Mouse (Mus musculus) mouse embryonic stem cell (cell line): ENCODE data around the gene Trak1.

Source experiments
- in situ Hi-C, 2 experiments: fragments of 300-500 bp; cut with MboI; formaldehyde crosslinking; loops; 1 replicate in 1 of 2; 3 replicates in 1 of 2; pipeline ENCODE4 v1.14.3; 2019 to 2020; ENCODE audit warnings: low sequenced_read_pairs in 2 of 2, low pct_unique_long_range_greater_than_20kb in 1 of 2, mixed read lengths in 1 of 2; ENCODE audit not compliant: unreplicated experiment in 1 of 2

Trak1 gene

DNA sequence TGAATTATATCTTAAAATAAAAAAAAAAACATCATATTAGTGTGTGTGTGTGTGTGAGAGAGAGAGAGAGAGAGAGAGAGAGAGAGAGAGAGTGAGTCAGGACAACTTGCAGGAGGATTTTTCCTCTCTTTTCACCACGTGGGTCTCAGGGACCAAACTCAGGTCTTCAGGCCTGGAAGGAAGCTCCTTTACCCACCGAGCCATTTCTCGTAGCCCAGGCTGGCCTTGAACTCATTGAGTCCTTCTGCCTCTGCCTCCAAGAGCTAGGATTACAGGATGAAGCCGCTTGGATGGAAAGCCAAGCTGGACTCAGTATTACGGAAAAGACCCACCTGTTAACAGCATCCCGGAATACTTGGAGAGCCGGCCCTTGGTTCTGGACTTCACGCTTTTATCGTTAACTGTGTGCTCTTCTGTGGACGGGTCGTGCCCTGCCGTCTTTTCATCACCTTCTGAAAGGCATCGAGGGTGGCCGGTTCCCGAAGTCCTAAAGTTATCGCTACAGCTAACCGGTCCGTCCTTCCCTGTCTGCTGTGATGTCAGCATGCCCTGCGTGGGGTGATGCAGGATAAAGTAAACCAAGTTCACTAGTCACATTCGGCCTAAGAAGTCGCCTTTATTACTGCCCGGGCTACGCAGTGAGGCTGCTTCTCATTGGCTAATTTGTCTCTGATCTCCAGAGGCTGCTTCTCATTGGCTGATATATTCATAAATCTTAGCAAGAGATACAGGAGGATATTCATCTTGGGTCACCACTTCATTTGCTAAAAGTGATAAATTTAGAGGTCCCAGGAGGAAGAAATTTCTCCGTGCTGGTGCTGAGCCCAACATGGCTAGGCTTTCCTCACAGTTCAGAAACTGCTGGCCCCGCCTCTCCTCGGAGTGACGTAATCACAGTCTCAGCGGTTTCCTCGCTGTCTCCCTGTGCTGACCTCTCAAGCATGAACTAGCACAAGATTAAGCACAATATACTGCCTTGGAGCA lies 11.7 kb upstream of the Trak1 start:
- in situ Hi-C loops, result loop anchor here in 1 of 2 experiments (10.0 kb wide), 1 partner anchor 89 kb away; no protein-coding TSS in a partner anchor

DNA sequence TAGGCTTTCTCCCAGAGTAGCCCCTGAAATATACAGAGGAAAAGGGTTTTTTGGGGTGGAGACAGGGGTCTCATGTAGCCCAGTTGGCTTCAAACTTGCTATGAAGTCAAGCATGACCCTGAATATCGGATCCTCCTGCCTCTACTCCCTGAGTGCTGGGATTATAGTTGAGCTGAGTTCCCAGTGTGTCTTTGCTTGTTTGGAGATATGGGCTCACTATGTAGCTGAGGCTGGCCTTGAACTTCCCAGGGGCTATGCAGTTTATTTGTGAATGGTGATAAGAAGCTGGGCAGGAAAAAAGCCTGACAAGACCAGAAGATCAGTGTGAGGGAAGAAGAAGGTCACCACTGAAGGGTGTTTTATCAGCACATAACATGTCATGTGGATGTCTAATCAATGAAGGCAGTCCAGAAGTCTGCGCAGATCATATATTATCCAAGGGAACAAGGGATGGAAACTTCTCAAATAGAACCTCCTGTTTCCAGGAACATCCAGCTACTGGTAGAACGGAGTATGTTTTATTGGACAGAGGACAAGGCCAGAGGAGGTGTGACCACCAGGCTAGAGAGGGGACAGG lies 10.9 kb upstream of the Trak1 start:
- in situ Hi-C loops, result loop anchor here in 1 of 2 experiments (10.0 kb wide), 1 partner anchor 88 kb away; no protein-coding TSS in a partner anchor

DNA sequence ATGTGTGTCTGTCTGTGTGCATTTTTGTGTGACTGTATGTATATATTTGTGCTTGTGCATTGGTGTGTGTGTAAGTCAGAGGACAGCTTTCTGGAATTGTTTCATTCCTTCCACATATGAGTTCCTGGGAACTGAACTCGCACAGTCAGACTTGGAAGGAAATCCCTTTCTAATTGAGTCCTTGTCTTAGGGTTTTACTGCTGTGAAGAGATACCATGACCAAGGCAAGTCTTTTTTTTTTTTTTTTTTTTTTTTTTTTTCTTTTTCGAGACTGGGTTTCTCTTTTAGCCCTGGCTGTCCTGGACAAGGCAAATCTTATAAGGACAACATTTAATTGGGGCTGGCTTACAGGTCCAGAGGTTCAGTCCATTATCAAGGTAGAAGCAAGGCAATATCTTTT lies 6.0 kb upstream of the Trak1 start:
- in situ Hi-C loops, result no loop called here

DNA sequence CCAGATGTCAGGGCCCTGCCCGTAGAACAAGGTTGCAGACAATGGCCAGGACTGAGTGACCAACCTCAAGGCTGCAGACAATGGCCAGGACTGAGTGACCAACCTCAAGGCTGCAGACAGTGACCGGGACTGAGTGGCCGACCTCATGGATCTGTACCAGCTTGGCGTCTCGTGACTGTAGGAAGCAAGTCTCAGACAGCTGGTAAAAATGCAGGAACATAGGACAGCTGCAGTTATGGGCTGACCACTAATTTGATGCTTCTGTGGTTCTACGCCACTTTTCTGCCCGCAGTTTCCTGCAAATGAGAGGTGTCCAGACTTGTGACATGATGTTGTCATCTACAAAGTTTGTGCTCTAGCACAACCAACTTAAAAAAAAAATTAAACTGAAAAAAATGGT lies 4.1 kb upstream of the Trak1 start:
- in situ Hi-C loops, result no loop called here

DNA sequence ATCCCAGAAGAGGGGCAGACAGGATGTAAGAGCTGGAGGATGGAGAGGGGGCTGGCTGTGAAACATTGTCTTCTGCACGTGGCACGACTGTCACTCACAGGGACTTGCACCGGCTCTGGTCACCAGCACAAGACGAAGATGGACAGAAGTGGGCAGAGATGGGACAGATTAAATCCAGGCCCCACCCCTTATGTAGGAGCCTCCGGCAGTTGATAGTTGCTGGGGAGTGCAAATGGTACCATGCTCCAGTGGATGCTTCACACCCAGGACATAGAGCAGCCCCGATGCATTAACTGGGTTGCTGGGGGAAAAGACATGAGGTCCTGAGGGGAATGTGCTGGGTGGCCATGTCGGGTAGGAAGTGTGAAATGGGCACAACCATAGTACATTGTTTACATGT lies 2.1 kb upstream of the Trak1 start:
- in situ Hi-C loops, result no loop called here

DNA sequence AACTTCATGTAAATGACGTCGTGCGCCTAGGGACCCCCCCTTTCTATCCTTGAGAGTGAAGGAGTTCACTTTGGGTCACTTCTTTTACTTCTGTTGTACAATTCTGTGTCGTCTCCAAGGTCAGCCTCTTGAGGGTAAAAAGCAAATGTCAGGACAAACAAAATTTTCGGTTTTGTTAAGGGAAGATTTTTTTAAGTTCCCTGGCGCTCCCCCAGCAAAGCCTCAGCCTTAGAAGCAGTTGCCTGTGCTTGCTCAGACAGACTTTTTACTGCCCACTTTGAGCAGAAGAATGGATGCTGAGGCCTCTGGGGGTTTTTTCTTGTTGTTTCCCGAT lies 730 bp downstream of the Trak1 start:
- in situ Hi-C loops, result no loop called here

DNA sequence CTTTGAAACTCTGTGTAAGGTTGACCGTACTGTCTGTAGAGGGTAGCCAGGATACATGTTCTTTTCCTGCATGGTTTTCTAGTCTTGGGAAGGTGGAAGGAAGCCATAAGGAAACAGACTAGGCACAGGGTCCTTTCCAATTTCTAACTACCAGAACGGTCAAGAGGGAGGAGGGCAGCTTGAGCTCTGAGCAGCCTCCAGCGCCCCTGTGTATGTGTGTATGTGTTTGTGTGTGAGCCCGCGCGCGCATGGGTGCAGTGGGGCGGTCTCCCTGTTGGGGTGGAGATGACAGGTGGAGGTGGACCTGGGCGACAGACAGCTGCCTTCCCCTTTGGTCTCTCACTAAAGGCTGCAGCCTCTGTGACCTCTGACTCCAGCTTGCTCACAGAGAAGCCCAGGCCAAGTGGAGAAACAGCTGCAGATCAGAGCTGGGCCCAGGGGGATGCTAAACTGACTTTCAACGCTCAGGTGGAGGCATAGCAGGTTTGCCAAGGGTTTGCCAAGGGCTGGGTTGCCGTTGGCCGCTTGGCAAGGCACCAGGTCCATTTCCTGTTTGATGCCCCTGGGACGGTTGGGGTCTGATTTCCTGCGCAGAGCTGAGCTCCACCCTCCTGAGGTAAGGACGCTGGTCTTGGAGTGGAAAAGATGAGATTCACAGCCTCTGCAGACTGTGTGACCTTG lies 1.2 kb downstream of the Trak1 start:
- in situ Hi-C loops, result no loop called here

DNA sequence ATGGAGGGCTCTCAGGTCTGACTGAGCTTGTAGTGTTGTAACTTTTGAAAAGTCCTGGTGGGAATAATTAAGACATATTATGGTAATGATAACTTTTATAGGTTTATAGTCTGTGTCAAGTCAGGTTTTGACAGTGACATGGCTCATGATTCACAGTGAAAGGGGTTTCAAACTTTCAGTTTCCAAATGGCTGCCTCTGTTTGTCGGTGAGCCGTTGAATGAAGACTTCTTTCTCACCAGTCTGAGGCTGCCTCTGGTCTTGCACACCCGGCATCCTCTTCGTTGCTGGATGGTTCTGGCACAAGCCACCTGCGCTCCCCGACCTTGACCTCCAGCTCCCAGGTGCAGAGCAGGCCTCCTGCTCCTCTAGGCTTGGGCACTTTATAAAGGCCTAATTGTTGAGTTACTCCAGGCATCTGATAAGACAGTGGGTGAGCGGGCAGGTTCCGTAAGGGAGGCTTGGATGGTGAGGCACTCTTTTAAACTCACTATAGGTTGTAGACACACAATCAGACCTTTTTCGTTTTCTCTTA lies 2.0 kb downstream of the Trak1 start:
- in situ Hi-C loops, result no loop called here

DNA sequence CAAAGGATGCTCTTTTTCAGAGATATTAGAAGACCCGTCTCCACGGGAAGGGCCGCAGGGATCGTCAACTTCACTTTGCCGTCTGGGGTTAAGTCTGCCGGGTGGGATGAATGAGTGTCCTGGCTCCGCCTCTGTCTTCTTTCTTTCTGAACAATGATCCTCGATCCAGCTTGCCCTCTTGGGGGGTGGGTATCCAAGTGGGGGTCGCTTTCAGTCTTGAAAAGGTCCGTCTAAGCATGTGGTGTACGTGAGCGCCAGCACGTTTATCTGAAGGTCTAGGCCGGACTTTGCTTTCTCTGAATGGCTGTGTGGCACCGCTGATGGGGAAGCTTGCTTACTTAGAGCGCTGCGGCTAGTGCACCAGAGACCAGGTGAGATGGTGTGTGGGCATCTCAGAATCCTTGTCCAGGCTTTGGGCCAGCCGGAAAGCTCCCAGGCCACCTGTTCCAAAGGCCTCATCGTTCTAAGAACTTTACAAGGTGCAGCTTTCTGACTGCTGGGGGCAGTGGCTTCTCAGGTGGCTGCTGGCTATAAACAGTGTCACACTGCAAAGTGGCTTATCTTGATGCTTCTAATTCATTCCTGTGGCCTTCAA lies 2.8 kb downstream of the Trak1 start:
- in situ Hi-C loops, result loop anchor here (5.0 kb wide), 2 partner anchors 37 to 72 kb away; no protein-coding TSS in a partner anchor

DNA sequence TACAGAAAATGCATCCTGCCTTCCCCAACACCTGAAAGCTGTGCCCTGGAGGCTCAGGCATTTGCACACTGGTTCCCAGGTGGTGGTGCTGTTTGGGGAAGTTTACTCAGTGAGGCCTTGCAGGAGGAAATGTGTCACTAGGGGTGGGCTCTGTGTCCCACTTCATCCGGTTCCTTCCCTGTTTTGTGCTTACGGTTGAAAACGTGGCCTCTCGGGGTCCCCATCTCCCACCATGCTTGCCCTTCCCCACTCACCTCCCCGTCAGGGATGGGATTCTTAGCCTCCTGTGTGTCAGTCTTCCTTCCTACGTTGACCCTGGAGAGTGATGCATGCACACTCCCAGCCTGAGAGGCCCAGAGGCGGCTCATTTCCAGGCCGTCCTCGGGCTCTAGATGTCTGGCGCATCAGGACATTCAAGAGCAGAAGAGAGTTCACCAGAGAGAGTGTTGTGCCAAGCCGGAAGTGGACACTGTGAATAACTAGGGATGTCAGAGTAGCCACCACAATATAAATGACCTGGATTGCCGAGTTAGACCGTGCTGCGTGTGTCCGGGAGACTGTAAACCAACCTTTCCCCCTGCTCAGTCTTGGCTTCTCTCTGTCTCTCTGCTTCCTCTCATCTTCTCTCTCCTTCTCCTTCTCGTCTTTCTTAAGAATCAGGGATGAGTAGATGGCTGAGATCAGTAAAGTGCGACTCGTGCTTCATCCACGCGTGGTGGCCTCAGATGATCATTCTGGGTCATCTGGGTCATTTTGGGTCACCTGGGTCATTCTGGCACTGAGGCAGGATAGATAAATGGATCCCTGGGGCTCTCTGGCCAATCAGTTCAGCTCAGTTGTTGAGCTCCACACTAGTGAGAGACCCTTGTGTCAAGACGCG lies 4.0 kb downstream of the Trak1 start:
- in situ Hi-C loops, result loop anchor here (5.0 kb wide), 2 partner anchors 36 to 71 kb away; no protein-coding TSS in a partner anchor

DNA sequence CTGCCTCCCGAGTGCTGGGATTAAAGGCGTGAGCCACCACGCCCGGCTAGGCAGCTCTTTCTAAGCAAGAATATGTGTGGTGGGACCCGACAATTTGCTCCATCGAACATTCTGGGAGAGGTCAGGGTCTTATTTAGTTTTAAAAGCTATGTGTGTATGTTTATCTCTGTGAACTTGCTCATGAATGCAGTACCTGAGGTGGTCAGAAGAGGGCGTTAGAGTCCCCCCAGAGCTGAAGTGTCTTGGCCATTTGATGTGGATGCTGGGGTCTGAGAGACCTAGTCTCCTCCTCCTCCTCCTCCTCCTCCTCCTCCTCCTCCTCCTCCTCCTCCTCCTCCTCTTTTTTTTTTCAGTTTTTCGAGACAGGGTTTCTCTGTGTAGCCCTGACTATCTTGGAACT lies 5.2 kb downstream of the Trak1 start:
- in situ Hi-C loops, result loop anchor here (5.0 kb wide), 2 partner anchors 35 to 70 kb away; no protein-coding TSS in a partner anchor

DNA sequence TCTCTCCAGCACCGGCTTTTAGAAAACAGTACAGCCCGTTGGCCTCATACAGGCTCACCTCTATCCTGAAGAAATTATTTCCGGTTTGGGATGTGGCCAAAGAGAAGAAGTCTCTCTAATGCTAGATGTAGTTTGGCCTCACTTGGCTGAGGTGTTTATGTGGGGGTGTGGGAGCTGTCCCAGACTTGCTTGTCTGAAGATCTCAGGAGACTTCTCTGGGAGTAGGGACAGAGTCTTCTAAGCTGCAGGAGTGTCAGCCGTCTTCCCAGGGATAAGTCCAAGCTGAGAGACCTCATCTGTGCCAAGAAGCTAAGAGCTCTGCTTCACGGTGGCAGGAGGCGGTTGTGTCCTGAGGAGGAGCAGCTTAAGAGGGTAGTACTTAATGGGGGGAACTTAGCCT lies 5.8 kb downstream of the Trak1 start:
- in situ Hi-C loops, result loop anchor here (5.0 kb wide), 2 partner anchors 34 to 69 kb away; no protein-coding TSS in a partner anchor

DNA sequence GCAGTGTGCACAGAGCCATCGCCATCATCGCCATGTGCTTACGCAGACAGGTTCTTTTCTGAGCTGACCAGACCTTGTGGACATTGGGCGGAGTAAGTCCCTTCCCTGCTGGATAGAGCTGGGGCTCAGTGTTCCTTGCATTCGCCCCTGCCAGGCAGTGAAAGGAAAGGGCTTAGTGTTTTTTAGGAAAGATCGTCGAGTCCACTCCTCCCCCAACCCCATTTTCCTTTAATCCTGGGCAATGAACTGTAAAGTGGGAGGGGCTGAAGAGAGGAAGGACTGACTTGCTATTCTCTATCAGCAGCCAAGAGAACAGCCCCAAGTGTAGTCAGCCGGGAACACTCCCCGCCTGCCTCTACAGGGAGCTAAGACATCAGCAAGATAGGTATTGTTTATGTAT lies 6.4 kb downstream of the Trak1 start:
- in situ Hi-C loops, result loop anchor here (5.0 kb wide), 2 partner anchors 34 to 69 kb away; no protein-coding TSS in a partner anchor

DNA sequence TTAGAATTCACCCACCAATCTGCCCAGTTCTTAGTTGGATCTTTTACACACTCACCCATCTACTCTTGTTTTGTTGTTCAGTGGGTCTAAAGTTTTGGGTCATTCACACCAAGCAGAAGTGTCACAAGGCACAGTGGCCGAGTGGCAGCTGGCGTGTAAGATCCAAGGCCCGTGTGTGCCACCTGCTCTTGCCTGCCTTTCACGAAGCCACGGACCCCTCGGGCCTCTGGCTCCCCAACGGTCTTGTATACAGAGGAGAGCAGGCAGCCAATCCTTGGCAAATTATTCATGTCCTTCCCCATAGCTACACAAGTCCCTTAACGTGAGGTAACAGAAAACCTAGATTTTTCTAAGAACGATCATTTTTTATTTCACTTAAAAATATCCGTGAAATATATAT lies 7.2 kb downstream of the Trak1 start:
- in situ Hi-C loops, result loop anchor here (5.0 kb wide), 2 partner anchors 33 to 68 kb away; no protein-coding TSS in a partner anchor

DNA sequence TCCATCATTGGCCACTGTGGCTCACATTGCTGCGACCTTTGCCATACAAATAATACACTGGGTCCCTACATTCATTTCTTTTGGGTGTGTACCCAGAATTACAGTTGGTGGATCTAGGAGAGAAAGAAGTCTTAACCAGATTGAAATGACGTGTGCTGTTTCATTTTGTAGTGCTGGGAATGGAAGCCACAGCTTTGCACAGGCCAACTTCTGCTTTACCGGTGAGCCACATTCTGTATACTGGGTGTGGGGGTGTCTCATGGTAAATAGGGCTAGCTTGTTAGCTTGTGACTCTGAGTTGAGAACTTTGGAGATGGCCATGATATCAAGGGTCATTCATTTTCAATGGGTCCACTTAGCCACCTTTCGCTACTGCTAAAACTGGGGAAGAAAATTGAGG lies 8.2 kb downstream of the Trak1 start:
- in situ Hi-C loops, result no loop called here

DNA sequence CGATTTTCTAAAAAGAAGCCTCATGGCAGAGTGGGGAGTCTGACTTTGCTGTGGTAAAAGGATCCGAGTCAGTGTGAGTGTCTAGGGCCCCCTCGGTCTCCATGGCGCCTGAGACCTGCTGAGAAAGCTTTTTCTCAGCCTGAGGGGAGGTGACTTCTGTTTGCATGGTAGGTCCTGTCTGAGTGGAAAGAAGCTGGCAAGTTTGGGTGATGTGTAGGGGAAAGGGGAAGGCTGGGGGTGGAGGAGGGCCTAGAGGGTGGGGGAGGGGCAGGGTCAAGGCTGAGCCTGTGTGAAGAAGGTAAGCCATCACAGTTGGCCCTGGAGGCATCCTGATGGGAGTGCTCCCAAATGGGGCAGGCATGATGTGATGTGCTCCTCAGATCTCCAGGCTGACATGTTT lies 12.0 kb downstream of the Trak1 start:
- in situ Hi-C loops, result no loop called here

DNA sequence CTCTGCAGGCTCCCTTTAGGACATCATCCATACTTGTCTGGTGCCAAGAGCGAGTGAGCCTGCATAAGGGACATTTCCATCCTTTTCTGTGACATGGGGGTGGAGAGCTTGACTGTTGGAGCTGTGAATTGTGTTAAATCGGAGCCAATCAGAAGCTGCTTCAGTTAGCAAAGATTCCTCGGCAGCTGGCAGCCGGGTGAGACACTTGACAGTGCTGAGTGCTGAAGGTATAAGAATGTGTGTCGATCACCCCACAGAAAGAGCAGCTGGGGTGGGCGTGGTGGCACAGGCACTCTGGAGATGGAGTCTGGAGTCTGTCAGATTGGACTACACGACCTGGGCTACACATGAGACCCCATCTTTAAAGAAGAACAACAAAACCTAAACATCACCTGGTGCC lies 13.2 kb downstream of the Trak1 start:
- in situ Hi-C loops, result no loop called here

DNA sequence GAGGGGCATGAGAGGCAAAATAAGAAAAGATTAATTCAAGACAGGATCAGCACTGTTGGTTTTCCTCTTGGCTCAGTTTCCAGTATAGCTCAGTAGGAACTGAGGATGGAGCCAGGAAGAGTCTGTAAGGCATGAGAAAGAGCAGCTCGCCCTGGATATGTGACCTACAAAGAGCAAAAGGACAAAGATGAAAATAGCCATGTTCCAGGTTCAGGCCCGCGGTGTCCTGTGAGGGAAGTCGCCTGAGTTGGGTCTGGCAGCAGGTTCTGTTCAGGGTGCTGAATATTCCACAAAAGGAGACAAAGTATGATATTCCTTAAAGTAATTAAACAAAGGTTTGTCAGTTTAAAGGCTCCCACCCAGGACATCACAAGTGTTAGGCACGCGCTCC lies 14.5 kb downstream of the Trak1 start:
- in situ Hi-C loops, result no loop called here
